Mouse (Mus musculus) forebrain, embryonic 12.5 days (tissue): Measurements from ENCODE around the gene Sc5d. TPM values are rescaled to one million over a fixed set of nuclear protein-coding genes. Genes with fewer than 3 reads are reported as not detected.

Experiments
- ATAC-seq: fragments of 200-750 bp; cut with Nextera tagmentation; 2 replicates; pipeline ENCODE4 v1.8.0; 2017; ENCODE audit warnings: moderate TSS enrichment; ENCODE audit not compliant: low FRiP score
- H3K27ac ChIP-seq: fragments of 300-500 bp; sonication (generic); 2 replicates; pipeline ENCODE4 v1.5.1; 2016; ENCODE audit warnings: mild to moderate bottlenecking
- H3K27me3 ChIP-seq: fragments of 300-500 bp; sonication (generic); 2 replicates; pipeline ENCODE4 v1.6.1; 2016; ENCODE audit warnings: mild to moderate bottlenecking
- H3K36me3 ChIP-seq: fragments of 300-500 bp; sonication (generic); replicated peaks from 2 replicates; pipeline ENCODE4 v1.6.1; 2016; ENCODE audit warnings: mild to moderate bottlenecking
- H3K4me1 ChIP-seq: fragments of 300-500 bp; sonication (generic); 2 replicates; pipeline ENCODE4 v1.6.1; 2016
- H3K4me2 ChIP-seq: fragments of 300-500 bp; sonication (generic); 2 replicates; pipeline ENCODE4 v1.6.1; 2016; ENCODE audit warnings: mild to moderate bottlenecking, moderate library complexity
- H3K4me3 ChIP-seq: fragments of 300-500 bp; sonication (generic); replicated peaks from 2 replicates; pipeline ENCODE4 v1.5.1; 2016; ENCODE audit warnings: mild to moderate bottlenecking
- H3K9ac ChIP-seq: fragments of 300-500 bp; sonication (generic); 2 replicates; pipeline ENCODE4 v1.6.1; 2016; ENCODE audit warnings: mild to moderate bottlenecking
- H3K9me3 ChIP-seq: fragments of 300-500 bp; sonication (generic); 2 replicates; pipeline ENCODE4 v1.6.1; 2016
- whole genome bisulfite sequencing: fragments of 180-500 bp; shearing (Covaris S2); methylation state at CpG from one replicate; pipeline ENCODE4 v1.1.7; 2016; 5-methylcytosine and 5-hydroxymethylcytosine counted together
- polyA plus RNA-seq: library from polyadenylated mRNA; unstranded; fragments of >200 nt; fragmentation: Nextera tagmentation; extraction: Ambion mirVana; gene quantifications from 2 replicates; pipeline ENCODE4 v1.2.1, GENCODE M21; 2016

Gene Sc5d
- polyA plus RNA-seq, 1 experiment from 2014 or later: 64.8 TPM

DNA sequence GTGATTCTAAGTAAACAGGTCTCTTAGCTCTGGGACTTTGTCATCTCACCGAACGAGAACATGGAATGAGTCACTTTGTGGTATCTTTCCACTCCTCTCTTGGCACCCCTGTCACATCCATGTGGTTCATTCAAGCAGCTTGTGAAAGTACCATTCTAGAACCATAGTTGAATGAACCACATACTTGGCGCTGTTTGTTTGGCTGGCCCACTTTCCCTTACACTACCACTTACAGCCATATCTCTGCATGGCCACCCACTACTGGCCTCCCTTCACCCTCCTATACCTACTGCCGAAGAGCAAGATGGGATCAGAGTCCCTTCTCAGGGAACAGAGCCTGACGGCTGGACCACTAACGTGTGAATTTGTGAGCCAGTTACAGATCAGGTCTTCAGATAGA is 54.4 kb downstream of the Sc5d start:
- WGBS: 90% methylated on average over 6 of the region's 6 CpGs
- no peak overlapping the region for H3K4me3 ChIP-seq
- no peak overlapping the region for H3K9ac ChIP-seq
- H3K4me1 ChIP-seq: no peaks in the 10 kb centered on the region; the same call in 1 of the 2 replicates
- H3K36me3 ChIP-seq: no peaks in the 10 kb centered on the region
- H3K4me2 ChIP-seq: no peak overlapping the region
- no peaks in the 10 kb centered on the region for H3K27me3 ChIP-seq
- no peak overlapping the region for H3K27ac ChIP-seq
- no peaks in the 10 kb centered on the region for H3K9me3 ChIP-seq
- no peak for ATAC-seq

DNA sequence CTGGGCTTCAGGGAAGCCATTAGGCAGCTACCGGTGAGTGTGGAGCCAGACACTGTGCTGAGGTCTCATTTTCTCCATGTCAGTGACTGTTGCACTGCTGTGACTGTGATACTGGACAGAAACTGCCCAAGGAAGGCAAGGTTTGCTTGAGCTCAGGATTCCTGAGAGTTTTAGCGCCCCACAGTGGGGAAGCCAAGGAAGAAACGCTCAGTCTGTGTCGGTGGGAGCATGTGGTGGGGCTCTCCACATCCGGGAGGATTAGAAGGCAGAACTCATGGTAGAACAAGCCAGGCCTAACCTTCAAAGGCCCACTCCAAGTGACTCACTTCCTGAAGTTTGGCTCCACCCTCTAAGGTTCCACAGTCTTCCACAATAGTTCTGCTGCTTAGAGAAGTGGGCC is 55.6 kb downstream of the Sc5d start:
- Histone ChIP-seq H3K4me1 (no peaks in the 10 kb centered on the region; the same call in 1 of the 2 replicates), H3K27me3 (no peaks in the 10 kb centered on the region), H3K9me3 (no peaks in the 10 kb centered on the region), H3K9ac (no peak overlapping the region), H3K4me2 (no peak overlapping the region), H3K27ac (no peak overlapping the region), H3K4me3 (no peak overlapping the region), H3K36me3 (no peaks in the 10 kb centered on the region)
- no peak; the same call in 1 of the 2 replicates for ATAC-seq
- 29% methylated on average over 5 of the region's 5 CpGs for WGBS

GRCm38 (mm10) chr9:42206750-42207149 is 57.3 kb downstream of the Sc5d start:
- ATAC-seq: no peak
- Histone ChIP-seq H3K9ac (no peak overlapping the region), H3K4me2 (no peak overlapping the region), H3K36me3 (no peaks in the 10 kb centered on the region), H3K9me3 (no peaks in the 10 kb centered on the region), H3K27ac (no peak overlapping the region), H3K27me3 (no peaks in the 10 kb centered on the region), H3K4me3 (no peak overlapping the region), H3K4me1 (no peaks in the 10 kb centered on the region; the same call in 1 of the 2 replicates)
- 89% methylated on average over 1 of the region's 1 CpGs for WGBS

GRCm38 (mm10) chr9:42202271-42202670 is 61.8 kb downstream of the Sc5d start:
- no peak overlapping the region for H3K4me3 ChIP-seq
- WGBS: 93% methylated on average over 5 of the region's 5 CpGs
- no peak overlapping the region for H3K4me2 ChIP-seq
- no peaks in the 10 kb centered on the region for H3K4me1 ChIP-seq
- no peak overlapping the region for H3K9ac ChIP-seq
- no peak overlapping the region for H3K27ac ChIP-seq
- H3K36me3 ChIP-seq: no peaks in the 10 kb centered on the region
- H3K9me3 ChIP-seq: no peaks in the 10 kb centered on the region
- no peaks in the 10 kb centered on the region for H3K27me3 ChIP-seq
- no peak for ATAC-seq

Other genes starting within 250 kb of the Sc5d start
- 8.2 and 11.1 TPM in 2 replicates for gene Sorl1, start 140.0 kb downstream of the Sc5d start, polyA plus RNA-seq
- 0.18 TPM in 2 replicates for gene Tecta, start 135.7 kb upstream of the Sc5d start, polyA plus RNA-seq
- 4.9 and 6.1 TPM in 2 replicates for gene Tbcel, start 243.6 kb upstream of the Sc5d start, polyA plus RNA-seq